Mouse (Mus musculus) splenic B cell, adult 2 months (primary cell): Measurements from ENCODE around the gene Cwc27.

Experiments used
- DNase-seq: peaks from one replicate; pipeline ENCODE4 v3.0.0-alpha.2; 2011; ENCODE audit warnings: low read depth, low spot score
- H3K27me3 ChIP-seq: 2 replicates; pipeline ENCODE4 v1.6.1; 2012; ENCODE audit warnings: mild to moderate bottlenecking, low read length, moderate library complexity, mixed read lengths; ENCODE audit not compliant: control insufficient read depth, poor library complexity, insufficient read depth, severe bottlenecking
- H3K36me3 ChIP-seq: 2 replicates; pipeline ENCODE4 v1.6.1; 2012; ENCODE audit warnings: mild to moderate bottlenecking, low read length, moderate library complexity, mixed read lengths; ENCODE audit not compliant: control insufficient read depth, poor library complexity, insufficient read depth, severe bottlenecking

The Cwc27 gene

DNA sequence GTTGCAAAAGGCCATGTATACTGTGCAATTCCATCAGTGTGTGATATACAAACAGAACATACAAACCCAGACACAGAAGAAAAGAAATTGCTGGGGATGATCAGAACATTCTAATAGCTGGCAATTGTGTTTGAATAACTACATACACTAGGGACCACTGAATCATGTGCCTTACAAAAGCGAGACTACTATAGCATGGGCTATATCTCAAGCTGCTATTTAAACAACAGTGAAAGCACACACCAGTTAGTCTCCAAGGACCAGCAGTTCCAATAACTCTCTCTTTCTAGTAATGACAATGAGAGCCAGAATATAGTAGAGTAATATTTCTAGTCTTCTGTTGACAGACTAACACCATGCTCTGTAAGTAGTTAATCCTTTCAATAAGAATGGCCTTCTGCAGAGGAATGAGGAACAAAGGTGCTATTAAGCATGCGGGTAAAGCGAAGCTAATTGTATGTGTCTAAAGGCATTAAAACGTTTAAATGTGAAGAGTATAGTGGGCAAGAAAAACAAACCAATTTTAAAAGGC lies 222.1 kb downstream of the Cwc27 start:
- Histone ChIP-seq H3K36me3 (no peaks in the 10 kb centered on the region), H3K27me3 (no peaks in the 10 kb centered on the region)
- DNase-seq, result no peak

DNA sequence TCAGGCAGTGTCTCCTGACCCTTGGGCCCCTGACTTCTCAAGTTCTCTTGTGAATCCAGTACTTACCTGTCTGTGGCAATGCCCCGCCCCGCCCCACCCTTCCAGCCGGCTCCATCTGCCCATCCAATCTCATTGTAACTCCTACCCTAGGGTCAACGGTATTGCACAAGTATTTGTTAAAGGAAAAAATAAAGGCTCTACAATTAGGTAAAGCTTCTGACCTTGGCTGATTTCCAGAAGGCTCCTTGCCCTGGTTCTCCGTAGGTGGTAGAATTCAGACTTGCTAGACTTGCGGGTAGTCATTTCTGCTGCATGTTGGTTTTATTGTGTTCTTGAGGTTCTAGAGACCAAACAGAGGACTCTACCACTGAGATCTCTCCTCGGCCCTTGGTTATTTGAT lies 226.0 kb downstream of the Cwc27 start:
- DNase-seq, result no peak
- H3K27me3 ChIP-seq, result no peaks in the 10 kb centered on the region
- no peaks in the 10 kb centered on the region for H3K36me3 ChIP-seq

DNA sequence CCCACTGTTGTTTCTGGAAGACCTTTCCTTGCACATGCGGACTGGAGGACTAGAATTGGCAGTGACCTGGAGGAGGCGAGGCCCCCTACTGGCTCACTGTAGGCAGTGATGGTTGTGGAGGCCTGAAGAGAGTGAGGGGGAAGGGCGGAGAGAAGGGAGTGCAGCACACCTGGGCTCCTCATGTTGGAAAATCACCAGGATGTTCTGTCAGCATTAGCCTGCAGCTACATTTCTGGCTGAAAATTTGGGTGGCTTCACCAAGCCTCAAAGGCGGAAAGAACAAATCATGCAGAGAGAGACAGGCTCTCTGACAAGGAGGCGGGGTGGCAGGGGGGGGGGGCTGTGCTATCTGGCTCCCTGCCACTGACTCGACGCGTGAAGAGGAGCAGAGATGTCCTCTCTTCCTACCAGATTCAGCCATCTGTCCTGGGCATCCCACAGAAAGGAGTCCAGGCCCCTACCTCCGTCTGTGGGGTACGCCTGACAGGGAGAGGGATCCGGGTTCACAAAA lies 226.8 kb downstream of the Cwc27 start:
- H3K36me3 ChIP-seq, result no peaks in the 10 kb centered on the region
- H3K27me3 ChIP-seq, result no peaks in the 10 kb centered on the region
- DNase-seq, result peak; percentile 1

DNA sequence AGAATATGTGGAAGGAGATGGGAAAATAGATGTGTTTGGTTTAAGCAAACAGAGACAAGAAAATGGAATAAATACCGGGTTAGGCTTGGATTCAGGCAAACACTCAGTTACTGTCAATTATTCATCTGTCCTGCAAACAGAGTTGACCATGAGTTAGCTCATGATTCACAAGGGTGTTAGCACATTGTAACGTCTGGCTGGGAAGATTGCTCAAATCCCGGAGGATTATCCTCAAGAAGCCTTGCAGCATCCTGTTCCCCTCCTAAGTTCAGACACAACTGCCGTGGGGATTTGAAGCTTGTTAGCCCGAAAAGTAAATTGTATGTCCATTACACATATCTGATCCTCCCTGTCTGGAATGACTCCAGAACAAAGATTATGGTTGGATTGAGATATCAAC lies 228.6 kb downstream of the Cwc27 start:
- Histone ChIP-seq H3K36me3 (no peaks in the 10 kb centered on the region), H3K27me3 (no peaks in the 10 kb centered on the region)
- DNase-seq, result no peak
